Mouse (Mus musculus) midbrain, postnatal 0 days (tissue): ENCODE measurements around the gene Sypl2. TPM values are rescaled to one million over a fixed set of nuclear protein-coding genes. Genes with fewer than 3 reads are reported as not detected.

Source experiments
- ATAC-seq: fragments of 200-750 bp; cut with Nextera tagmentation; 2 replicates; pipeline ENCODE4 v1.8.0; 2017; ENCODE audit warnings: moderate number of reproducible peaks, mild to moderate bottlenecking, moderate TSS enrichment, moderate library complexity; ENCODE audit not compliant: low FRiP score
- DNase-seq: peaks from one replicate; pipeline ENCODE4 v3.0.0-alpha.2; 2015; ENCODE audit warnings: low spot score
- H3K27ac ChIP-seq: fragments of 300-500 bp; sonication (generic); 2 replicates; pipeline ENCODE4 v1.5.1; 2014; ENCODE audit warnings: low read depth, mild to moderate bottlenecking, low read length, mixed read lengths
- H3K27me3 ChIP-seq: fragments of 300-500 bp; sonication (generic); 2 replicates; pipeline ENCODE4 v1.6.1; 2014; ENCODE audit warnings: low read length, control low read depth, mixed read lengths; ENCODE audit not compliant: insufficient read depth
- H3K36me3 ChIP-seq: fragments of 300-500 bp; sonication (generic); 2 replicates; pipeline ENCODE4 v1.6.1; 2014; ENCODE audit warnings: low read length, control low read depth, mixed read lengths; ENCODE audit not compliant: insufficient read depth
- H3K4me1 ChIP-seq: fragments of 300-500 bp; sonication (generic); 2 replicates; pipeline ENCODE4 v1.6.1; 2014; ENCODE audit warnings: mild to moderate bottlenecking, control low read depth, antibody characterized with exemption, low read length, mixed read lengths; ENCODE audit not compliant: insufficient read depth
- H3K4me2 ChIP-seq: fragments of 300-500 bp; sonication (generic); 2 replicates; pipeline ENCODE4 v1.6.1; 2014; ENCODE audit warnings: low read depth, mild to moderate bottlenecking, low read length, mixed read lengths; ENCODE audit not compliant: poor library complexity, severe bottlenecking
- H3K4me3 ChIP-seq: fragments of 300-500 bp; sonication (generic); 2 replicates; pipeline ENCODE4 v1.5.1; 2014; ENCODE audit warnings: low read depth, mild to moderate bottlenecking, low read length, moderate library complexity
- H3K9ac ChIP-seq: fragments of 300-500 bp; sonication (generic); replicated peaks from 2 replicates; pipeline ENCODE4 v1.6.1; 2014; ENCODE audit warnings: mild to moderate bottlenecking, low read length, moderate library complexity, mixed read lengths; ENCODE audit not compliant: poor library complexity, severe bottlenecking
- H3K9me3 ChIP-seq: fragments of 300-500 bp; sonication (generic); 2 replicates; pipeline ENCODE4 v1.6.1; 2016; ENCODE audit warnings: low read length, control low read depth
- CTCF ChIP-seq: IDR thresholded peaks from 2 replicates; pipeline ENCODE4 v1.5.1; 2016; ENCODE audit warnings: antibody characterized with exemption, mild to moderate bottlenecking
- WGBS: fragments of 180-500 bp; shearing (Covaris S2); extraction: QIAGEN DNeasy Blood & Tissue Kit; methylation state at CpG from one replicate; pipeline ENCODE4 v1.1.7; 2014; 5-methylcytosine and 5-hydroxymethylcytosine counted together
- polyA plus RNA-seq: library from polyadenylated mRNA; unstranded; fragments of >200 nt; fragmentation: Nextera tagmentation; extraction: Ambion mirVana; gene quantifications from 2 replicates; pipeline ENCODE4 v1.2.1, GENCODE M21; 2015
- total RNA-seq: library from RNA; depleted of rRNA; stranded (reverse); fragments of >200 nt; gene quantifications from 2 replicates; pipeline ENCODE4 v1.2.3, GENCODE M21; 2014

The Sypl2 gene
- total and polyA plus RNA-seq, 2 experiments from 2014 or later: 0.10 to 0.55 TPM

DNA sequence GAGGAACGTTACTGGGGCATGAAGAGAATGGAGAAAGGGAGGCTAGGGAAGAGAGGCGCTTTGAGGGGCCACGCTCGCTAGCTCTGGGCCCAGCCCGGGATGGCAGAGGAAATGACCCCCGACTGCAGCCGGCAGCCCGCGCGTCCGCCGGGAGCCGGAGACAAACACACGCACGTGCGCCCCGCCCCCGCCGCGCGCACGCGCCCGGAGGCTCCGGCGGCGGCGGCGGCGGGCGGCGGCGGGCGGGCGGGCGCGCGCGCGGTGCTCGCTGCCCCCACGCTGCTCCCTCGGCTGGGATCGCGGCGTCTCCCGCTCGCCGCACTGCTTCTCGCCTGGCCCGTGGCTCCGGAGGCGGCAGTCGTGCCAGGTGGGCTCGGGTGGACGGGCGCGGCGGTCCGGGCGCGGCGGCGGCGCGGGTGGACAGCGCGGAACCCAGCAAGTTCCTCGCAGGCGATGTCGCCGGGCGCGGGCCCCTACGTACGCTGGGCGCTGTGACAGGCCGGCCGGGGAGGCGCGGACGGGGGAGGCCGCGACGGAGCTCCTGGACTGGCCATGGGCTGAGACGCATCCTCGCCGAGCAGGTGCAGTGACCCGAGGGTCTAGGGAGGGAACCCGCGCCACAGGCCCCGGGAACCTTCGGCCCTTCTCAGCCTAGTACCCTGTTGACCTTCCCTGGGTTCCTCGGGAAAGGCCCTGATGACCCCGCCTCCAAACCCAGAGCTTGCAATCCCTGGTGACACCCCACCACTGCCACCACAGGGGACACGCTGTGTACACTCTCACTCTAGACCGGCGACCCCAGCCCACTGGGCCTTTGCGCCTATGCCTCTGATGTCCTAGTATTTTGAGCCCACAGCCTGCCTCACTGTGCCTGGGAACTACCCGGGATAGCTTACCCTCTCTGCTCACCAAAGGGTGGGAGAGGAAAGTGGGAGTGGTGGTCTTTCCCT is 40.1 kb downstream of the Sypl2 start, which contains the start of gene Amigo1:
Gene Amigo1 (plus strand): TSS at position 238 of the 950 bp plus-strand sequence.
- H3K4me1 ChIP-seq: peaks cover 4% of the 10 kb centered on the region; the same call in 1 of the 2 replicates
- no peak for TF ChIP-seq CTCF
- H3K27me3 ChIP-seq: no peaks in the 10 kb centered on the region
- H3K27ac ChIP-seq: peak within 1 kb of the TSS; percentile 47; the same call in 1 of the 2 replicates
- no peaks in the 10 kb centered on the region for H3K9me3 ChIP-seq
- H3K4me2 ChIP-seq: peak within 1 kb of the TSS; percentile 92
- ATAC-seq (peak; percentile 64), DNase-seq (peak; percentile 63)
- H3K4me3 ChIP-seq: peak within 1 kb of the TSS; percentile 82
- WGBS: under 1% methylated on average over 51 of the region's 100 CpGs
- H3K9ac ChIP-seq: peak within 1 kb of the TSS; percentile 81
- H3K36me3 ChIP-seq: peaks cover 22% of the 10 kb centered on the region

DNA sequence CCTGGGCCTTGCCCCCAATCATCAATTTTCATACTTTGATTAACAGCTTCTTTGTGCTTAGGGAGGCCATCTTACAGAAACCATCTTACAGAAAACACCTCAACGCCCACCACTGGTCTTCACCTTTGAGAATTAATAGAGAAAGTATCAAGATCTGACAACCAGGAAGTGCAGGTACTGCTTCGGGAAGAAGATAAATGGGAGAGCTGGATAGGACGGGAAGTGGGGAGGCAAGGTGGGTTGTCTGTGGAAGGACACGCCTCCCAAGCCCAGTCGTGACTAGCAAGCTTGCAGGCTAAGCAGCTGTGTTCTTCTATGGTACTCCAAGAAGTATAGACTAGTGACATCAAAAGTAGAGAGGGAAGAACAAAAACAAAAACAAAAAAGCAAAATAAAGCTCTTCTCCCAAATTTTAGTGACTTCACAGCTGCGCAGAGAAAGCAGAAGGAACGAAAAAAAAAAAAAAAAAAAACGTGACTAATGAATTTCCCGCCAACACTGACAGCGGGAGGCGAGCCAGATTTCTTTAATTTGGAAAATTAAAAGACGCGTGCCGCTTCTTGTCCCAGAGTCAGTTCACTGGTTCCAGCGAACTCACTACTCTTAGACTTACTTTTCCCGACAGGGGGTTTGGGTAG is 40.9 kb downstream of the Sypl2 start:
- H3K9ac ChIP-seq: peak overlapping the region; percentile 81
- peak overlapping the region; percentile 82 for H3K4me3 ChIP-seq
- no peak overlapping the region for H3K27ac ChIP-seq
- peak overlapping the region; percentile 92 for H3K4me2 ChIP-seq
- DNase-seq (peak; percentile 42), ATAC-seq (no peak)
- peaks cover 16% of the 10 kb centered on the region for H3K36me3 ChIP-seq
- 2% methylated on average over 16 of the region's 16 CpGs for WGBS
- no peaks in the 10 kb centered on the region for H3K27me3 ChIP-seq
- H3K4me1 ChIP-seq: peaks cover 4% of the 10 kb centered on the region; the same call in 1 of the 2 replicates
- no peaks in the 10 kb centered on the region for H3K9me3 ChIP-seq
- no peak for TF ChIP-seq CTCF

DNA sequence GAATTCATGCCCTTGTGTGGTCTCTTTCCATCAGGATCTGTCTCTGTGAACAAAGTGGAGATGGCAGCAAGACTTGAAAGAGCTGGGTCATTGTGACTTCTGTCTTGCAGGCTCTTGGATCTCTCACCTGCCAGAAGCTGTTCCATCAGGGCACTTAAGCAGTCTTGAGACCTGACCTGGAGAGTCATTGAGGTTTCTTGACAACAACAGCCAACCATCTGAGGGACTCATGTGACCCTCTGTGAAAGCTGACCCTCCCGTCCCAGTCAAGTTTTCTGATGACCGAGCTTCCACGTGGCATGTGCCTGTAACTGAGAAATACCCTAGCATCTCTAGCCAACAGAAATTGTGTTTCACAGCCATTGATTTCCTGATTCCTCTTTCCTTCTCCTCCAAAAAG is 41.7 kb downstream of the Sypl2 start:
- Histone ChIP-seq H3K36me3 (peaks cover 13% of the 10 kb centered on the region), H3K27ac (no peak overlapping the region), H3K4me1 (peaks cover 4% of the 10 kb centered on the region; the same call in 1 of the 2 replicates), H3K9me3 (no peaks in the 10 kb centered on the region), H3K27me3 (no peaks in the 10 kb centered on the region), H3K9ac (no peak overlapping the region), H3K4me2 (no peak overlapping the region), H3K4me3 (no peak overlapping the region)
- no peak for DNase-seq
- no peak for ATAC-seq
- 82% methylated on average over 3 of the region's 3 CpGs for WGBS
- no peak for TF ChIP-seq CTCF

DNA sequence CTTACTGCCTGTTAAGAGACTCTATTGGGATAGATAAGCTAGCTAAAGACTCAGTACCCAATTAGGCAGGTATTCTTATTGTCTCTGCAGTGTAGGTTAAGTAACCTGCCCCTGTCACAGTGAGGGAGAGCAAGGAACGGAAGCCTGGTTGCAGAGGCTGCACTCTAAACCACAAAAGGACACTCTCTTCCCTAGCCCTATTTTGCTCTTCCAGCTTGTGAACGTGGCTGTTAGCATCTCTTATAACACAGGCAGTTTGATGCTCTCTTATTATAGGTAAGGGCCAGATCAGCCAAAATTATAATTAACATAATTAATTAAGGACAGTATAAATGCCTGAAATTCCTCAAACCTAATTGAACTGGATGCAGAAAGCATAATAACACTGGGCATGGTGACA is 45.9 kb downstream of the Sypl2 start:
- DNase-seq: no peak
- 50% methylated on average over 2 of the region's 2 CpGs for WGBS

DNA sequence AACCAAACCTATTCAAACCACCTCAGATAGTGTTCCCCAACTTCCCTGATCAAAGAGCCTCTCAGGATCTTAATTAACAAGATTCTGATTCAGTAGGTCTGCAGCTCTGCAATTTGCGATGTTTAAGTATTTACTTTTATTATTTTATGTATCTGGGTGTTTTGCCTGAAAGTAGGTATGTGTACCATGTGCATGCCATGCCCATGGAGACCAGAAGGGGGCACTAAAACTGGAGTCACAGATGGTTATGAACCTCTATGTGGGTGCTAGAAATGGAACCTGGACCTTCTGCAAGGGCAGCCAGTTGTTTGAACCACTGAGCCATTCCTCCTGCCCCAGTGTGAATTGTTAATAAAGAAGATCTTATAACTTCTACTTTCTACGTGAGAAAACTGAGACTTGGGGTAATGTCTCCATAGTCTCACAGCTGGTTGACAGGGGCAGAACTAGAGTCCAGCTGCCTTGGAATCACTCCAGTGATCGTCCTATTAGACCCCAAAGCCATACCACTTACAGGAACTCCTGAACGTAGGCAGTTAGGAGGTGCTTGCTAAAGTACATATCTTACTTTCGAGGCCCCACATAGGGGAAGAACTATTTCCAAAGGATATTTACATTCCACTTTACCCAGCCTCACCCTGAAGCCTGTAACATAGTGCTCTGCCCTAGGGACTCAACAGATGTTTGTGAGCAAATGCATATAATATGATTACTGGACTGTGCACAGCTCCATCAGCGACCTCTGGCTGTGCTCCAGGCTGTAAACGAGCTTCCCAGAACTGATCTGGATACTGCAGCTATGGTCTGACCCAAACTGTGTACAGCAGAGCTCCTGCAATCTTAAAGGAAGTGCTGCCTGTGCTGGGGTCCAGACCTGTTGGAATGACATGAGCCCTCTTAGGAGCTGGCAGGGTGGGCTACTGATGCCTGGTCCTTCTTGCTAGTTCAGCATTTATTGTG is 47.4 kb downstream of the Sypl2 start:
- Histone ChIP-seq H3K9me3 (no peaks in the 10 kb centered on the region), H3K4me2 (no peak overlapping the region), H3K36me3 (no peaks in the 10 kb centered on the region), H3K27me3 (no peaks in the 10 kb centered on the region), H3K4me3 (no peak overlapping the region), H3K27ac (no peak overlapping the region), H3K4me1 (peaks cover 8% of the 10 kb centered on the region; the same call in 1 of the 2 replicates), H3K9ac (no peak overlapping the region)
- TF ChIP-seq CTCF: 0 out of 2 replicates have a peak, but pooled peaks have one; percentile 6
- DNase-seq: no peak
- no peak for ATAC-seq
- 78% methylated on average over 7 of the region's 7 CpGs for WGBS

More for the DNA sequence above, 45.9 kb downstream of the Sypl2 start:
- Histone ChIP-seq H3K27me3 (no peaks in the 10 kb centered on the region), H3K36me3 (no peaks in the 10 kb centered on the region), H3K27ac (no peak overlapping the region), H3K4me3 (no peak overlapping the region), H3K4me2 (no peak overlapping the region), H3K4me1 (0 out of 2 replicates have a peak, but pooled peaks cover 1% of the 10 kb centered on the region), H3K9me3 (no peaks in the 10 kb centered on the region), H3K9ac (no peak overlapping the region)
- no peak for ATAC-seq
- TF ChIP-seq CTCF: no peak
